Comparison of ENCODE assay signal across 13 mouse cellular contexts in genomic region chr11:40972806-40973205, GRCm38 (mm10).
"Had no signal": no experiment of that assay in that cellular context is flagged by ENCODE, and none has a peak within 500 bp of the region (broad histone marks: within the 10 kb centered on the region; RNA-seq: fewer than 3 reads in every experiment).

No protein-coding gene starts in this region.

- H3K4me3 ChIP-seq: limb, embryonic 13.5 days; midbrain, embryonic 12.5 days; neural tube, embryonic 15.5 days had no signal

- H3K4me1 ChIP-seq: limb, embryonic 13.5 days; midbrain, embryonic 12.5 days; neural tube, embryonic 15.5 days had no signal

- DNase-seq: kidney, adult 11 months; kidney, adult 9 months; kidney, postnatal 14 days; lung, adult 18-20 months; right cerebral cortex, adult 18-20 months; right cerebral cortex, postnatal 25 days; thymus, adult 18-20 months; thymus, postnatal 14 days had no signal

- H3K4me2 ChIP-seq: limb, embryonic 13.5 days; midbrain, embryonic 12.5 days; neural tube, embryonic 15.5 days had no signal

- H3K27ac ChIP-seq: limb, embryonic 13.5 days; liver, embryonic 14.5 days; midbrain, embryonic 12.5 days; neural tube, embryonic 15.5 days; stomach, postnatal 0 days had no signal

- H3K36me3 ChIP-seq: limb, embryonic 13.5 days; midbrain, embryonic 12.5 days; neural tube, embryonic 15.5 days had no signal

- H3K27me3 ChIP-seq: limb, embryonic 13.5 days; midbrain, embryonic 12.5 days; neural tube, embryonic 15.5 days had no signal

- H3K9ac ChIP-seq: limb, embryonic 13.5 days; liver, embryonic 14.5 days; midbrain, embryonic 12.5 days; neural tube, embryonic 15.5 days had no signal

- H3K9me3 ChIP-seq: limb, embryonic 13.5 days; midbrain, embryonic 12.5 days; neural tube, embryonic 15.5 days had no signal
